Mouse (Mus musculus) adipocyte (in vitro differentiated cells): ENCODE measurements around the gene Map3k5.

ENCODE experiments used
- DNase-seq: peaks from one replicate; pipeline ENCODE4 v3.0.0-alpha.2; 2016; ENCODE audit warnings: low spot score

Map3k5 gene

GRCm38 (mm10) chr10:20006333-20007093, 72.2 kb downstream of the Map3k5 start:
- no peak for DNase-seq

- DNase-seq, result no peak
These were observed 75.0 kb downstream of the Map3k5 start for GRCm38 (mm10) chr10:20009310-20009709.

GRCm38 (mm10) chr10:20010018-20010417, 75.7 kb downstream of the Map3k5 start:
- peak; percentile 41 for DNase-seq

GRCm38 (mm10) chr10:20018406-20018805, 84.1 kb downstream of the Map3k5 start:
- no peak for DNase-seq

- DNase-seq, result no peak
These were observed 84.5 kb downstream of the Map3k5 start for GRCm38 (mm10) chr10:20018806-20019205.

GRCm38 (mm10) chr10:20021256-20021655, 87.0 kb downstream of the Map3k5 start:
- no peak for DNase-seq

GRCm38 (mm10) chr10:20021670-20022468, 87.6 kb downstream of the Map3k5 start:
- no peak for DNase-seq

GRCm38 (mm10) chr10:20022608-20023340, 88.5 kb downstream of the Map3k5 start:
- no peak for DNase-seq

- DNase-seq, result no peak
These were observed 89.3 kb downstream of the Map3k5 start for GRCm38 (mm10) chr10:20023524-20023923.

- no peak for DNase-seq
These were observed 90.6 kb downstream of the Map3k5 start for GRCm38 (mm10) chr10:20024891-20025290.

GRCm38 (mm10) chr10:20025781-20026520, 91.7 kb downstream of the Map3k5 start:
- no peak for DNase-seq

- no peak for DNase-seq
These were observed 96.4 kb downstream of the Map3k5 start for GRCm38 (mm10) chr10:20030703-20031102.

GRCm38 (mm10) chr10:20031936-20032335, 97.7 kb downstream of the Map3k5 start:
- peak; percentile 83 for DNase-seq

- DNase-seq, result no peak
These were observed 102.1 kb downstream of the Map3k5 start for GRCm38 (mm10) chr10:20036375-20036774.

- DNase-seq, result no peak
These were observed 102.6 kb downstream of the Map3k5 start for GRCm38 (mm10) chr10:20036846-20037245.

GRCm38 (mm10) chr10:20039531-20039930, 105.3 kb downstream of the Map3k5 start:
- no peak for DNase-seq

GRCm38 (mm10) chr10:20040116-20040515, 105.8 kb downstream of the Map3k5 start:
- DNase-seq, result peak; percentile 57

GRCm38 (mm10) chr10:20040677-20041076, 106.4 kb downstream of the Map3k5 start:
- no peak for DNase-seq

- DNase-seq, result no peak
These were observed 107.8 kb downstream of the Map3k5 start for GRCm38 (mm10) chr10:20042081-20042480.

- DNase-seq, result no peak
These were observed 109.8 kb downstream of the Map3k5 start for GRCm38 (mm10) chr10:20044051-20044450.

GRCm38 (mm10) chr10:20045733-20046495, 111.6 kb downstream of the Map3k5 start:
- DNase-seq, result peak; percentile 96
